Mouse (Mus musculus) neural tube, embryonic 15.5 days (tissue): Measurements from ENCODE around the gene Itga6. TPM values are rescaled to one million over a fixed set of nuclear protein-coding genes. Genes with fewer than 3 reads are reported as not detected.

ENCODE experiments used
- ATAC-seq: fragments of 200-750 bp; cut with Nextera tagmentation; 2 replicates; pipeline ENCODE4 v1.8.0; 2017; ENCODE audit warnings: mild to moderate bottlenecking, moderate TSS enrichment, moderate library complexity; ENCODE audit not compliant: low FRiP score
- H3K27ac ChIP-seq: fragments of 300-500 bp; sonication (generic); replicated peaks from 2 replicates; pipeline ENCODE4 v1.5.1; 2015; ENCODE audit warnings: mild to moderate bottlenecking, inconsistent platforms
- H3K27me3 ChIP-seq: fragments of 300-500 bp; sonication (generic); replicated peaks from 2 replicates; pipeline ENCODE4 v1.6.1; 2015; ENCODE audit warnings: inconsistent platforms
- H3K36me3 ChIP-seq: fragments of 300-500 bp; sonication (generic); 2 replicates; pipeline ENCODE4 v1.6.1; 2015; ENCODE audit warnings: inconsistent platforms
- H3K4me1 ChIP-seq: fragments of 300-500 bp; sonication (generic); 2 replicates; pipeline ENCODE4 v1.6.1; 2015; ENCODE audit warnings: inconsistent platforms
- H3K4me2 ChIP-seq: fragments of 300-500 bp; sonication (generic); 2 replicates; pipeline ENCODE4 v1.6.1; 2015; ENCODE audit warnings: inconsistent platforms, mild to moderate bottlenecking, moderate library complexity
- H3K4me3 ChIP-seq: fragments of 300-500 bp; sonication (generic); replicated peaks from 2 replicates; pipeline ENCODE4 v1.5.1; 2015; ENCODE audit warnings: mild to moderate bottlenecking, inconsistent platforms
- H3K9ac ChIP-seq: fragments of 300-500 bp; sonication (generic); replicated peaks from 2 replicates; pipeline ENCODE4 v1.6.1; 2015; ENCODE audit warnings: mild to moderate bottlenecking, inconsistent platforms
- H3K9me3 ChIP-seq: fragments of 300-500 bp; sonication (generic); replicated peaks from 2 replicates; pipeline ENCODE4 v1.6.1; 2016; ENCODE audit warnings: inconsistent platforms
- WGBS: fragments of 180-500 bp; shearing (Covaris S2); methylation state at CpG from one replicate; pipeline ENCODE4 v1.1.7; 2015; ENCODE audit warnings: mixed read lengths; 5-methylcytosine and 5-hydroxymethylcytosine counted together
- polyA plus RNA-seq: library from polyadenylated mRNA; unstranded; fragments of >200 nt; fragmentation: Nextera tagmentation; extraction: Ambion mirVana; gene quantifications from 2 replicates; pipeline ENCODE4 v1.2.1, GENCODE M21; 2015

Gene Itga6
- polyA plus RNA-seq, 1 experiment from 2014 or later, result 23.1 TPM

GRCm38 (mm10) chr2:71878441-71878840 is 133.0 kb downstream of the Itga6 start:
- WGBS, result 72% methylated on average over 2 of the region's 2 CpGs
- ATAC-seq, result no peak
- no peaks in the 10 kb centered on the region for H3K9me3 ChIP-seq
- no peak overlapping the region for H3K9ac ChIP-seq
- no peak overlapping the region for H3K4me2 ChIP-seq
- H3K4me1 ChIP-seq, result peaks cover 11% of the 10 kb centered on the region
- H3K36me3 ChIP-seq, result peaks cover 13% of the 10 kb centered on the region; the same call in 1 of the 2 replicates
- no peak overlapping the region for H3K4me3 ChIP-seq
- H3K27me3 ChIP-seq, result peaks cover 4% of the 10 kb centered on the region; the same call in 1 of the 2 replicates
- H3K27ac ChIP-seq, result no peak overlapping the region

- Histone ChIP-seq H3K4me1 (peaks cover 6% of the 10 kb centered on the region), H3K27me3 (peaks cover 4% of the 10 kb centered on the region; the same call in 1 of the 2 replicates)
These were observed 133.5 kb downstream of the Itga6 start for GRCm38 (mm10) chr2:71878943-71879342.

GRCm38 (mm10) chr2:71882914-71883651 is 137.7 kb downstream of the Itga6 start:
- no peak overlapping the region for H3K4me3 ChIP-seq
- no peak overlapping the region for H3K27ac ChIP-seq
- H3K27me3 ChIP-seq, result no peaks in the 10 kb centered on the region
- no peaks in the 10 kb centered on the region for H3K4me1 ChIP-seq
- H3K36me3 ChIP-seq, result peaks cover 13% of the 10 kb centered on the region; the same call in 1 of the 2 replicates
- H3K4me2 ChIP-seq, result no peak overlapping the region
- H3K9me3 ChIP-seq, result no peaks in the 10 kb centered on the region
- ATAC-seq, result no peak
- 86% methylated on average over 19 of the region's 19 CpGs for WGBS
- H3K9ac ChIP-seq, result no peak overlapping the region

More at GRCm38 (mm10) chr2:71878943-71879342, 133.5 kb downstream of the Itga6 start:
- H3K36me3 ChIP-seq, result peaks cover 13% of the 10 kb centered on the region; the same call in 1 of the 2 replicates
- H3K9me3 ChIP-seq, result no peaks in the 10 kb centered on the region
- no peak overlapping the region for H3K9ac ChIP-seq
- H3K27ac ChIP-seq, result no peak overlapping the region
- H3K4me2 ChIP-seq, result no peak overlapping the region
- no peak for ATAC-seq
- H3K4me3 ChIP-seq, result no peak overlapping the region

GRCm38 (mm10) chr2:71887269-71887668 is 141.9 kb downstream of the Itga6 start:
- Histone ChIP-seq H3K36me3 (peaks cover 10% of the 10 kb centered on the region; the same call in 1 of the 2 replicates), H3K9me3 (no peaks in the 10 kb centered on the region), H3K4me2 (no peak overlapping the region), H3K9ac (no peak overlapping the region), H3K27me3 (no peaks in the 10 kb centered on the region), H3K4me3 (no peak overlapping the region), H3K4me1 (no peaks in the 10 kb centered on the region), H3K27ac (no peak overlapping the region)
- WGBS, result 95% methylated on average over 4 of the region's 4 CpGs
- no peak for ATAC-seq

GRCm38 (mm10) chr2:71888437-71888836 is 143.0 kb downstream of the Itga6 start:
- Histone ChIP-seq H3K27me3 (no peaks in the 10 kb centered on the region), H3K4me2 (no peak overlapping the region), H3K4me1 (no peaks in the 10 kb centered on the region), H3K9ac (no peak overlapping the region), H3K36me3 (peaks cover 18% of the 10 kb centered on the region), H3K9me3 (no peaks in the 10 kb centered on the region), H3K27ac (no peak overlapping the region), H3K4me3 (no peak overlapping the region)
- ATAC-seq, result no peak
- 80% methylated on average over 4 of the region's 4 CpGs for WGBS

GRCm38 (mm10) chr2:71891536-71891935 is 146.1 kb downstream of the Itga6 start:
- H3K27ac ChIP-seq, result no peak overlapping the region
- H3K9me3 ChIP-seq, result no peaks in the 10 kb centered on the region
- H3K4me1 ChIP-seq, result no peaks in the 10 kb centered on the region
- H3K4me2 ChIP-seq, result no peak overlapping the region
- WGBS, result 100% methylated on average over 2 of the region's 2 CpGs
- H3K9ac ChIP-seq, result no peak overlapping the region
- no peak overlapping the region for H3K4me3 ChIP-seq
- H3K27me3 ChIP-seq, result no peaks in the 10 kb centered on the region
- H3K36me3 ChIP-seq, result peaks cover 19% of the 10 kb centered on the region
- no peak for ATAC-seq

- H3K27me3 ChIP-seq, result no peaks in the 10 kb centered on the region
These were observed 147.4 kb downstream of the Itga6 start for GRCm38 (mm10) chr2:71892741-71893349.

GRCm38 (mm10) chr2:71895596-71896286 is 150.3 kb downstream of the Itga6 start:
- H3K4me1 ChIP-seq, result peaks cover 4% of the 10 kb centered on the region

More at GRCm38 (mm10) chr2:71892741-71893349, 147.4 kb downstream of the Itga6 start:
- Histone ChIP-seq H3K27ac (no peak overlapping the region), H3K36me3 (peaks cover 19% of the 10 kb centered on the region), H3K4me2 (no peak overlapping the region), H3K9me3 (no peaks in the 10 kb centered on the region), H3K4me1 (peaks cover 4% of the 10 kb centered on the region), H3K4me3 (no peak overlapping the region), H3K9ac (no peak overlapping the region)
- no peak for ATAC-seq
- 95% methylated on average over 7 of the region's 7 CpGs for WGBS

GRCm38 (mm10) chr2:71897420-71897819 is 152.0 kb downstream of the Itga6 start:
- H3K4me2 ChIP-seq, result no peak overlapping the region
- no peak for ATAC-seq
- WGBS, result 30% methylated on average over 12 of the region's 12 CpGs
- H3K27ac ChIP-seq, result no peak overlapping the region
- H3K9ac ChIP-seq, result no peak overlapping the region
- H3K9me3 ChIP-seq, result no peaks in the 10 kb centered on the region
- H3K36me3 ChIP-seq, result peaks cover 13% of the 10 kb centered on the region
- H3K4me3 ChIP-seq, result no peak overlapping the region
- peaks cover 4% of the 10 kb centered on the region for H3K4me1 ChIP-seq
- H3K27me3 ChIP-seq, result no peaks in the 10 kb centered on the region

More at GRCm38 (mm10) chr2:71895596-71896286, 150.3 kb downstream of the Itga6 start:
- H3K9me3 ChIP-seq, result no peaks in the 10 kb centered on the region
- H3K4me2 ChIP-seq, result no peak overlapping the region
- no peaks in the 10 kb centered on the region for H3K27me3 ChIP-seq
- no peak overlapping the region for H3K9ac ChIP-seq
- no peak overlapping the region for H3K27ac ChIP-seq
- H3K4me3 ChIP-seq, result no peak overlapping the region
- peaks cover 11% of the 10 kb centered on the region for H3K36me3 ChIP-seq
- no peak for ATAC-seq
- 96% methylated on average over 13 of the region's 13 CpGs for WGBS

- WGBS, result 51% methylated on average over 8 of the region's 8 CpGs
- Histone ChIP-seq H3K4me2 (no peak overlapping the region), H3K27ac (no peak overlapping the region), H3K9me3 (no peaks in the 10 kb centered on the region), H3K36me3 (peaks cover 5% of the 10 kb centered on the region; the same call in 1 of the 2 replicates), H3K27me3 (no peaks in the 10 kb centered on the region), H3K4me3 (no peak overlapping the region), H3K9ac (no peak overlapping the region), H3K4me1 (peaks cover 4% of the 10 kb centered on the region)
- no peak for ATAC-seq
These were observed 153.0 kb downstream of the Itga6 start for GRCm38 (mm10) chr2:71898335-71898856.

GRCm38 (mm10) chr2:71899886-71900285 is 154.5 kb downstream of the Itga6 start:
- Histone ChIP-seq H3K27me3 (no peaks in the 10 kb centered on the region), H3K36me3 (peaks cover 3% of the 10 kb centered on the region; the same call in 1 of the 2 replicates), H3K4me3 (no peak overlapping the region), H3K9ac (no peak overlapping the region), H3K4me1 (peaks cover 4% of the 10 kb centered on the region), H3K27ac (no peak overlapping the region), H3K4me2 (no peak overlapping the region), H3K9me3 (no peaks in the 10 kb centered on the region)
- no peak for ATAC-seq
- 87% methylated on average over 15 of the region's 15 CpGs for WGBS
